Mouse (Mus musculus) embryonic facial prominence, embryonic 15.5 days (tissue): Measurements from ENCODE around the gene Tmem164. TPM values are rescaled to one million over a fixed set of nuclear protein-coding genes. Genes with fewer than 3 reads are reported as not detected.

Experiments used
- ATAC-seq: fragments of 200-750 bp; cut with Nextera tagmentation; 2 replicates; pipeline ENCODE4 v1.8.0; 2017; ENCODE audit warnings: low read depth, moderate TSS enrichment; ENCODE audit not compliant: insufficient number of reproducible peaks, low FRiP score, low TSS enrichment
- H3K27ac ChIP-seq: fragments of 300-500 bp; sonication (generic); replicated peaks from 2 replicates; pipeline ENCODE4 v1.5.1; 2015; ENCODE audit warnings: mild to moderate bottlenecking, inconsistent platforms
- H3K27me3 ChIP-seq: fragments of 300-500 bp; sonication (generic); 2 replicates; pipeline ENCODE4 v1.6.1; 2015; ENCODE audit warnings: inconsistent platforms
- H3K36me3 ChIP-seq: fragments of 300-500 bp; sonication (generic); 2 replicates; pipeline ENCODE4 v1.6.1; 2015; ENCODE audit warnings: mild to moderate bottlenecking, inconsistent platforms
- H3K4me1 ChIP-seq: fragments of 300-500 bp; sonication (generic); 2 replicates; pipeline ENCODE4 v1.6.1; 2015; ENCODE audit warnings: inconsistent platforms
- H3K4me2 ChIP-seq: fragments of 300-500 bp; sonication (generic); replicated peaks from 2 replicates; pipeline ENCODE4 v1.6.1; 2015; ENCODE audit warnings: mild to moderate bottlenecking, inconsistent platforms
- H3K4me3 ChIP-seq: fragments of 300-500 bp; sonication (generic); replicated peaks from 2 replicates; pipeline ENCODE4 v1.5.1; 2015; ENCODE audit warnings: mild to moderate bottlenecking, inconsistent platforms
- H3K9ac ChIP-seq: fragments of 300-500 bp; sonication (generic); 2 replicates; pipeline ENCODE4 v1.6.1; 2015; ENCODE audit warnings: inconsistent platforms
- H3K9me3 ChIP-seq: fragments of 300-500 bp; sonication (generic); replicated peaks from 2 replicates; pipeline ENCODE4 v1.6.1; 2016; ENCODE audit warnings: inconsistent platforms
- WGBS: fragments of 180-500 bp; shearing (Covaris S2); methylation state at CpG from one replicate; pipeline ENCODE4 v1.1.7; 2015; 5-methylcytosine and 5-hydroxymethylcytosine counted together
- polyA plus RNA-seq: library from polyadenylated mRNA; unstranded; fragments of >200 nt; fragmentation: Nextera tagmentation; extraction: Ambion mirVana; gene quantifications from 2 replicates; pipeline ENCODE4 v1.2.1, GENCODE M21; 2015

Gene Tmem164
- polyA plus RNA-seq, 1 experiment from 2014 or later: 47.3 TPM

DNA sequence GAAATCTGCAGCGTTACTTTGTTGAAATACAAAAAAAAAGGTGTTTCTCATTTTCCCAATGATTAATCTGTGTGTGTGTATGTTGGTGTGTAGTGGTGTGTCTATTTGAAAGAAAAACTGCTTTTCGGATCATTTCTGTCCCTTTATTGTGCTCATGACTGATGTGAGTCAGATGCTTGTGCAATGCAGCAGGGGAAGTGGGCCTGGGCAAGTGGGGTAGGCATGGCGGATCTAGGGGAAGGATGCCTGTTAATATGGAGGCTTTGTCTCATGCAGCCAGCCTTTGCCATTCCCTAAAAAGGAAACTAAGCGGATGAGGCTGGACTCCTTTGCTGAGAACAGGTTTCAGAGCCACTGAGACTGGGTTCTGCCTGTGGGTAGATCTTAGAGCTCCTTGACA, 37.6 kb downstream of the Tmem164 start:
- no peaks in the 10 kb centered on the region for H3K9me3 ChIP-seq
- no peak overlapping the region for H3K4me3 ChIP-seq
- no peaks in the 10 kb centered on the region for H3K36me3 ChIP-seq
- ATAC-seq: no peak
- no peaks in the 10 kb centered on the region for H3K4me1 ChIP-seq
- H3K4me2 ChIP-seq: no peak overlapping the region
- no peak overlapping the region for H3K27ac ChIP-seq
- peaks cover 3% of the 10 kb centered on the region; the same call in 1 of the 2 replicates for H3K27me3 ChIP-seq
- WGBS: 86% methylated on average over 4 of the region's 4 CpGs
- H3K9ac ChIP-seq: no peak overlapping the region

DNA sequence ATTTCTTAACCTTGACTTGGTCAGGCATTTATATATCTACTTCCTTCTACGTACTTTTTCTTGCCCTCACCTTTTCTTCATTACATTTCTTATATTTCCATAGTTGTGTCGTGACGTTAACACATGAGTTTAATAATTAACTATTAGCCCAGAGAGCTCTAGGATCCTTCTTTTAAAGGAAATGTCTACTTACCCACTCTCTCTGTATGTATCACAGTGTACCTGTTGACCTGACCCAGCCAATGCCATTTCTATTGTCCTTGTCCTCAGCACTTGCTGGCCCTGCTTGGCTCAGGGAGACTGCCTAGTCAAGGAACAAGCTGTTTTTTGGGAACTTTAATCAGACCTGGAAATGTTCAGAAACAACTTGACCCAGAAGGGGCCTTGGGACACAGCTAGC, 40.7 kb downstream of the Tmem164 start:
- no peak overlapping the region for H3K27ac ChIP-seq
- no peak overlapping the region for H3K4me2 ChIP-seq
- no peak for ATAC-seq
- WGBS: 82% methylated on average over 3 of the region's 3 CpGs
- no peaks in the 10 kb centered on the region for H3K9me3 ChIP-seq
- H3K9ac ChIP-seq: no peak overlapping the region
- no peaks in the 10 kb centered on the region for H3K4me1 ChIP-seq
- peaks cover 3% of the 10 kb centered on the region; the same call in 1 of the 2 replicates for H3K27me3 ChIP-seq
- no peak overlapping the region for H3K4me3 ChIP-seq
- H3K36me3 ChIP-seq: no peaks in the 10 kb centered on the region

DNA sequence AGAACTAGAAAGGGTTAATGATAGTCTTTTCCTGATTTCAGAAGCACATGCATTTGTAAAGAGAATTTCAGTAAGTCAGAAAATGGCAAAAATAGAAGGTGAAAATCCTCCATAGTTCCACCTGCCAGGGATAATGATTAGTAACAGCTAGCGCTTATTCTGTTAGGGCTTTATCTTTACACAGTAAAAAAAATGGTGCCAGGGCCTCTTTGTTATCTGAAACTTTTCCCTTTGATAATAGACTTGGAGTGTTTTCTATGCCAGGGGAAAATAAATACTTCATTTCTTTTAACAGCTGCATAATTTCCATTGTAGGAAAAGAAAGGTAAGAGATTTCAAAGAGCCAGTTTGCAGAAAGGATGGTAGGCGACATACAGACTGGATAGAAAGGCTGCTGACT, 43.0 kb downstream of the Tmem164 start:
- H3K9ac ChIP-seq: no peak overlapping the region
- WGBS: 77% methylated on average over 2 of the region's 2 CpGs

DNA sequence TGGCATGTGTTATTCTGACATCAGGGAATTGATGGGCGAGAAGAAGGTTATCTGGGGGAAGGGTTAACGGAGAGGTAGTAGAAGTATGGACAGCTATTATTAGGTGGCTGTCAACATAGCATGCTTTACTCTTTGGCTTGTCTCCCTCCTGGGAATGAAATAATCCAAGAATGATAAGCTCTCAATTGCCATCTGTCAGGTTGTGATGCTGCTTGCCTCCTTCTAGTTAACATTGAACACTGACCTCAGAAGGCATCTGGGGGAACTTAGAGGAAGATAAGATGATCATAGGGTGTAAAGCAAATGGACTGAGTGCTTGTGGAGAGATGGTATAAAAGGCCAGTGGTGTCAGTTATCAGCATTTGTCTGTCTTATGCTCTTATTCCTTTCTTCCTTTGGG, 44.4 kb downstream of the Tmem164 start:
- Histone ChIP-seq H3K9ac (no peak overlapping the region), H3K9me3 (no peaks in the 10 kb centered on the region), H3K4me2 (no peak overlapping the region), H3K36me3 (no peaks in the 10 kb centered on the region), H3K27ac (no peak overlapping the region), H3K27me3 (no peaks in the 10 kb centered on the region), H3K4me3 (no peak overlapping the region), H3K4me1 (no peaks in the 10 kb centered on the region)
- ATAC-seq: no peak
- whole genome bisulfite sequencing: 70% methylated on average over 2 of the region's 2 CpGs

More for the DNA sequence above, 43.0 kb downstream of the Tmem164 start:
- Histone ChIP-seq H3K4me3 (no peak overlapping the region), H3K4me1 (no peaks in the 10 kb centered on the region), H3K36me3 (no peaks in the 10 kb centered on the region), H3K27me3 (no peaks in the 10 kb centered on the region), H3K27ac (no peak overlapping the region), H3K4me2 (no peak overlapping the region), H3K9me3 (no peaks in the 10 kb centered on the region)
- no peak for ATAC-seq

DNA sequence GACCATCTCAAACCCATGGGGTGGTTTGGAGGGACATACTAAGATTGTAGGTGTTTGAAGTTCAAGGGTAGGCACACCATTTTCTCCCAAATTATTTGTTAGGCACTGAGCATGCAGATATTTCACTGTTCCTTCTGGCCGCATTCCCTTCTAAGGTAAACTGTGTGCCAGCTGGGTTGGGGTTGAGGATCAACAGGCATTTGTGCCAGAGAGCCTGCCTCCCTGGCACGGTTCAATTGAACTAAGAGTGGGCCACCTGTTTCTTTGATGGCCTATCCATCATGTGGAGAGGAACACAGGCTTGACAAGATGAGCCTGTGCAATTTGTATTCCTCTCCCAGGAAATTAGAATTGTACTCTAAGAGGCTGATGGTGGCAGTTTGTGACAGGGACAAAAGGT, 45.1 kb downstream of the Tmem164 start:
- Histone ChIP-seq H3K9me3 (no peaks in the 10 kb centered on the region), H3K4me3 (no peak overlapping the region), H3K27me3 (no peaks in the 10 kb centered on the region), H3K4me1 (no peaks in the 10 kb centered on the region), H3K4me2 (no peak overlapping the region), H3K27ac (no peak overlapping the region), H3K9ac (no peak overlapping the region), H3K36me3 (no peaks in the 10 kb centered on the region)
- ATAC-seq: no peak
- 66% methylated on average over 2 of the region's 2 CpGs for WGBS

DNA sequence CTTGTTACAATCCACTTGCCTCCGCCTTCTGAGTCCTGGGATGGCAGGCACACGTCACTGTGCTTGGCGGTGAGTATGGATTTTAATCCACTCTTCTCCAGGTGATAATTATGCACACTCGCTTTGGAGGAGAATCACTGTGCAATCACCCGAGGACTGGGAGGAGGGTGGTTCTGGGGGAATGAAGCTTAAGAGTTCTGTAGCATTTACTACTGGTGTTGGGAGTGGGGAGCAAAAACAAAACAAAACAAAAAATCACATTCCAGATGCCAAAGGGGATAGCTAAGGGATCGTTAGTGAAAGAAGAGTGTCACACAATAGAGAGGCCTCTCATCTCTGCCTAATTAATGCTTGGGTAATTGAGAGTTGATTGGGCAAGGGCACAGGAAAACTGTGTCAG, 46.6 kb downstream of the Tmem164 start:
- Histone ChIP-seq H3K27me3 (no peaks in the 10 kb centered on the region), H3K9ac (no peak overlapping the region), H3K4me3 (no peak overlapping the region), H3K4me2 (no peak overlapping the region), H3K27ac (no peak overlapping the region), H3K9me3 (no peaks in the 10 kb centered on the region), H3K36me3 (no peaks in the 10 kb centered on the region), H3K4me1 (no peaks in the 10 kb centered on the region)
- no peak for ATAC-seq
- 68% methylated on average over 6 of the region's 6 CpGs for WGBS

DNA sequence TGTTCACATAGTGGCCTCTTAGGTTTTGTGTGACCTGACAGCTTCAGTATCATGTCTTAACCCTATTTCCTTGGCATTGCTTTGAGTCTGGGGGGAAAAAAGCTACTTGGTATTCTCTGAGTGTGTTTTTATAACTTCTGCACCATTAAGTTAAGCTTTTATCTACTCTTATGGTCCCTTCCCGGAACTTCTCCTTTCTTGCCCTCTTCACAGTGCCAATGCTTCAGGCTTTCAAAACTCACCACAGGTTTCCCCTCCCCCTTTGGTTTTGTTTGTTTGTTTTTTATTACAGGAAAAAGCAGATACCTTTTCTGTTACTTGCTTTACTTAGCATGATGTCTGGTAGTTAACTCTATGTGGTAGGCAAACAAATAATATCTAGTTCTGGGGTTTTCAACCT, 47.8 kb downstream of the Tmem164 start:
- Histone ChIP-seq H3K36me3 (no peaks in the 10 kb centered on the region), H3K4me3 (no peak overlapping the region), H3K9me3 (no peaks in the 10 kb centered on the region), H3K27ac (no peak overlapping the region), H3K4me2 (no peak overlapping the region), H3K4me1 (no peaks in the 10 kb centered on the region), H3K9ac (no peak overlapping the region), H3K27me3 (no peaks in the 10 kb centered on the region)
- WGBS: 96% methylated on average over 1 of the region's 1 CpGs
- ATAC-seq: no peak

DNA sequence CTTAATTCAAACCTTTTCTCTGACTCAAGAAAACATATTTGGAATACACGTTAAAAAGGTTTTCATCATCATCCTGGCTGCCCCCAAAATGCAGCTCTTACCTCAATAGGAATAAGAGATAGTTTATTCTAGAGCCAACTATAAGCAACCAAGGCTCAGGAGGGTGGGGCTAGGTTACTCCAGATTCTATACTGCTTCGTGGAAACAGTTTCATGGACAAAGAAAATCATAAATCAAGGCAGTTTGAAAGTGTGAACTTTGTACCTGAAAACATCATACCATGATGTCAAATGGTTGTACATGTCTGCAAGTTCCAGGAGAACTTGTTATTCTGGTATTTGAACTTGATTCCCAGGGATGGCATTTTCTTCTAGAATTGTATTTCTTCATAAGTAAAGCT, 48.3 kb downstream of the Tmem164 start:
- Histone ChIP-seq H3K4me2 (no peak overlapping the region), H3K27me3 (no peaks in the 10 kb centered on the region), H3K9ac (no peak overlapping the region), H3K27ac (no peak overlapping the region), H3K9me3 (no peaks in the 10 kb centered on the region), H3K36me3 (no peaks in the 10 kb centered on the region), H3K4me3 (no peak overlapping the region), H3K4me1 (no peaks in the 10 kb centered on the region)
- 57% methylated on average over 2 of the region's 2 CpGs for WGBS
- no peak for ATAC-seq

DNA sequence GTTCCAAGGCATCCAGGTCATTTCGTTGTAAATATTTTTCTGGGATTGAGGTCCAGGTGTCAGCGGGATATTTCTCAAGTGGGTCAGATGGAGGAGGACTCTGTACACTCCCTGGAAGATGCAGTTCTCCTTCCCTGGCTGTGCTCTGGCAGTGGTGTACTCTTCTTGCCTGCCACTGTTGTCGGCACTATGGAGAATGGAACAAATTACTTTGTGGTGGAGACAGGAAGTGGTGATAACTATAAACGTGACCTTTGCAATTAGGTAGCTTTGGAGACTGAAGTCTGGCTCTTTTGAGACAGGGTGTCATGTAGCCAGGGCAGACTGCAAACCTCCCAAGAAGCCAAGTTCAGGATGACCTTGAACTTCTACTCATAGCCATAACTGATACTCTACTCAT, 55.9 kb downstream of the Tmem164 start:
- Histone ChIP-seq H3K27me3 (no peaks in the 10 kb centered on the region), H3K4me2 (no peak overlapping the region), H3K4me3 (no peak overlapping the region), H3K36me3 (no peaks in the 10 kb centered on the region), H3K27ac (no peak overlapping the region), H3K9me3 (no peaks in the 10 kb centered on the region), H3K9ac (no peak overlapping the region), H3K4me1 (peaks cover 5% of the 10 kb centered on the region; the same call in 1 of the 2 replicates)
- ATAC-seq: no peak
- WGBS: 53% methylated on average over 4 of the region's 4 CpGs

DNA sequence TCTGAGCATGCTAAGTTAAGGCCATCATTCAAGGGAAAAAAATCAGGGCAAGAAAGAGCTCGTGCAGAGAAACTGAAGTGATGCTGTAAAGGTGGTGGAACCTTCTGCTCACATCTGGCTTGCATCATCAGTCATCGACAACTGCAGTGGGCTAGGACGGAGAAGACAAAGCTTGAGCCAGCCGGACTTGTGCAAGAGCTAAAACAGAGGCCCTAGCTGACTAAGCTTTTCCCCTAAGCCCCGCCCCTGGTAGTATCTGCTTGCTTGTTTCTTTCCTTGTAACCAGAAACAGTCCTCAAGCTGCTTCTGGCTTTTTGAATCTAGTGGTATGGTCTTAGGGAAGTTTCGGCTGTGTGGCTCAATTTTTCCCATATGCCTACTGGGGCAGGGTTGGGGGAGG, 56.5 kb downstream of the Tmem164 start:
- no peak overlapping the region for H3K9ac ChIP-seq
- H3K4me3 ChIP-seq: no peak overlapping the region
- no peaks in the 10 kb centered on the region for H3K36me3 ChIP-seq
- no peak overlapping the region for H3K27ac ChIP-seq
- H3K27me3 ChIP-seq: no peaks in the 10 kb centered on the region
- 44% methylated on average over 6 of the region's 6 CpGs for whole genome bisulfite sequencing
- H3K4me1 ChIP-seq: peaks cover 5% of the 10 kb centered on the region; the same call in 1 of the 2 replicates
- ATAC-seq: no peak
- H3K4me2 ChIP-seq: no peak overlapping the region
- H3K9me3 ChIP-seq: no peaks in the 10 kb centered on the region

DNA sequence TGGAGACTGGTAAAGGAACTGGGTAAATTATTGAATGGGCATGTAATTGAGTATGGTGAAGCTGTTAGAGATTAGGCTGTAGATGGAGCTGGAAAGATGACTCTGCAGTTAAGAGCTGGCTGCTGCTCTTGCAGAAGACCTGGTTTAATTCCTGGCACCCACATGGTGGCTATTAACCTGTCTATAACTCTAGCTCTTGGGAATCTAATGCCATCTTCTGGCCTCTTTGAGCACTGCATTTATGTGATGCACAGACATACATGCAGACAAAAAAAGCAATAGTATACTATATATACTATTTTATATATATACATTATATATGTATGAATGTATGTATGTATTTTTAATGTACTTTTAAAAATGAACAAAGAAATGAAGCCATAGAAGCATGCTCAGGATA, 66.2 kb downstream of the Tmem164 start:
- Histone ChIP-seq H3K4me1 (no peaks in the 10 kb centered on the region), H3K9me3 (no peaks in the 10 kb centered on the region), H3K4me2 (no peak overlapping the region), H3K27ac (no peak overlapping the region), H3K4me3 (no peak overlapping the region), H3K36me3 (no peaks in the 10 kb centered on the region), H3K27me3 (peaks cover 3% of the 10 kb centered on the region; the same call in 1 of the 2 replicates), H3K9ac (no peak overlapping the region)
- no peak for ATAC-seq

DNA sequence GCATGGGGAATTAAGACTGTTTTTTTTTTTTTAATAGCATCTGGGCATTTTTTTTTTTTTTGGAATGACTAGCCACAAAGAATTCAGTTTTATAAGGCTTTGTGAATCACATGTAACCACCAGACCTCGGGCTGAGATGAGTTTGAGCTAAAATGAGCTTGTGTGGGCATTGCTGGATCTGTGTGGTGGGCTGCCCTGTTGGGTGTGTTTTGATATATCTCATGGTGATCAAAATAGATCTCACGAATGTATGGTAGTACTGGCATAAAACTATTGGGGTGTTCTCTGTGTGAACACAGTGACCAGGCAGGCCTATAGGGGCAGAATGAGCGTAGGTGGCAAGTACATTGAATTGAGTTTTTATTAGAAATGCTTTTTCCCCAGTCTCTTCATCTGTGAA, 67.4 kb downstream of the Tmem164 start:
- 77% methylated on average over 3 of the region's 3 CpGs for WGBS

More for the DNA sequence above, 67.4 kb downstream of the Tmem164 start:
- H3K27ac ChIP-seq: no peak overlapping the region
- H3K27me3 ChIP-seq: peaks cover 3% of the 10 kb centered on the region; the same call in 1 of the 2 replicates
- no peaks in the 10 kb centered on the region for H3K4me1 ChIP-seq
- no peaks in the 10 kb centered on the region for H3K36me3 ChIP-seq
- no peak overlapping the region for H3K4me3 ChIP-seq
- no peak overlapping the region for H3K9ac ChIP-seq
- no peak for ATAC-seq
- no peaks in the 10 kb centered on the region for H3K9me3 ChIP-seq
- H3K4me2 ChIP-seq: no peak overlapping the region
